Mouse (Mus musculus) erythroblast, adult 5-6 weeks (primary cell): ENCODE results near the gene Csk. TPM values are rescaled to one million over a fixed set of nuclear protein-coding genes. Genes with fewer than 3 reads are reported as not detected.
A peak's percentile ranks its signal among the peaks of the same experiment; 100 is the strongest.

Experiments used
- ATAC-seq: replicated peaks from 2 replicates; pipeline ENCODE4 v1.8.0; 2016; ENCODE audit warnings: moderate number of reproducible peaks, mild to moderate bottlenecking, moderate TSS enrichment, inconsistent platforms; ENCODE audit not compliant: poor library complexity, low FRiP score, severe bottlenecking
- total RNA-seq, 2 experiments: library from RNA; stranded (forward) in 1 of 2; stranded (reverse) in 1 of 2; fragments of 150-400 nt in 1 of 2; fragments of 200-764, 138-1000 nt in 1 of 2; gene quantifications; 2 replicates each; pipeline versions ENCODE4 v1.2.3 to v1.2.4; 2015 to 2017; ENCODE audit warnings: low replicate concordance in 2 of 2

Gene Csk
- total RNA-seq, 2 experiments from 2014 or later, result 40.8 to 44.6 TPM

DNA sequence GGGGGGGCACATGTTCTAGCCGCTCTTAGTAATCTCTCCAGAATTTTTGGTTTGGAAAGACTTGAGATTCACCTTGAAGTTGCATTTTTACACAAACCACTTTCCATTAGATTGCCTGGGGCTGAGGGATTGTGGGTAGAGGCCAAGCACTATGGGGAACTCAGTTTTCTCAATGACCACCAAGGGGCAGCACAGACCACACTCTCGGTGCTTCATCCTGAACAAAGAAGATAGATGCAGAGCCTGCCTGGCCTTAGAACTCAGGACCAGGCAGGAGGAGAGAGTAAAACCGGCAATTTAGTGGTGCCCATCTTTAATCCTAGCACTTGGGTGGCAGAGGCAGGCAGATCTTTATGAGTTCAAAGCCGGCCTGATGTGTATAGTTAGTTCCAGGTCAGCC is 6.3 kb upstream of the Csk start:
- ATAC-seq, result peak; percentile 74

DNA sequence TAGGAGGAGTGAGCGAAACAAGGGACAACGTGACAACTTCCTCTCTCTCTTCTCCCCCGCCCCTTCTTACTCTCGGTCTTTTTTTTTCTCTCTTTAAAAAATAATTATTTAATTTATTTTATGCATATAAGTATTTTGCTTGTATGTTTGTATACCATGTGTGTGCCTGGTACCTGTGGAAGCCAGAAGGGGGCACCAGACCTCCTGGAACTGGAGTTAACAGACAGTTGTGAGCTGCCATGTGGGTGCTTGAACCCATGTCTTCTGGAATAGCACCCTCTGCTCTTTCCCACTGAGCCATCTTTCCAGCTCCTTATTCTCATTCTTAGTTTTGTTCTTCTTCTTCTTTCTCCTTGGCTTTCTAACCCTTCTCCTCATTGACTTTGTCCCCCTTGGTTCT is 5.5 kb upstream of the Csk start:
- ATAC-seq, result no peak

DNA sequence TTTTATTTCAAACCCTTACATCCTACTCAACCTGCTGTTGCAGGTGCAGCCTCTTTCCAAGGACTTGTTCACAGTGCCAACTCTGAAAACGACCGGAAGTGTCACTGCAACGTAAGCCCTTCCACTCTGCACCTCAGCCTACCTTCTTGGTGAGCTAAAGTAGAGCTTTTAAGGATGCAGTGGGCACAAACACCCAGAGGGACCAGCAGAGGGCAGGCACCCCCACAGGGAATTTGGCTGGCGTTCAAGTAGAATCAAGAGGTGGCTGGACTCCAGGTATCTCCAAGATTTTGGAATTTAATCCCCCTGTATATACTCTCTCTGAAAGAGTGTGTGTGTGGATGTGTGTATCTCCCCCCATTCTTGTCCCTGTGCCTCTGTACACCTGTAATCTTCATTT is 4.4 kb upstream of the Csk start:
- ATAC-seq, result no peak

DNA sequence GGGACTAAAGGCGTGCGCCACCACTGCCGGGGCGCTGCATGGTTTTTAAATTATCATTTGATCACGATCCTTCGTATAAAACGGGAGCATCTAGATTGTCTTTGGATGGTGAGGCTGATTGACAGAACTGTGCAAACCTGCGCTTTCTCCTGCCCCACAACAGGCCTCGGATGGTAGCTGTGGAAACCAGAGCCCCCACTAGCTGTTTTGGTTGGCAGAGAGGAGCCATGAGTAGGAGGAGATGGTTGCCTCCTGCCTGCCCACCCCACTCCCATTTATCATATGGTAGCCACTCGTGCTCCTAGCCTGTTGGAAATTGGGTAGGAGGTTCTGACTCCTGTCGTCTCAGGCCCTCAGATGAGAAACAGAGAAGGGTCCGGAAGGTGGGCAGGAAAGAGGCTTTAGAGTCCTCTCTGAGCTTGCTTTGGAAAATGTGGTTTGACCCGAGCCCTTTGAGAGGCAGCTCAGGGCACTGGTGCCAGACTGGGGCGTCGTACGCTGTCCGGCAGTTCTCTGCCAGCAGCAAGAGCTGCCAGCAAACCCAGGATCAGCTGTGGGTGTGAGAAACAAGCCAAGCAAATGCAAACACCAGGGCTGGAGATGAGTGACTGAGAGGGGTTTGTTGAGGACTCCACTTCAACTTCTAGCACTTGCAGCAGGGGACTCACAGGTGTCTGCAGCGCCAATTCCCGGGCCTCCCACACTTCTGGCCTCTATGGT is 3.4 kb upstream of the Csk start:
- no peak for ATAC-seq

DNA sequence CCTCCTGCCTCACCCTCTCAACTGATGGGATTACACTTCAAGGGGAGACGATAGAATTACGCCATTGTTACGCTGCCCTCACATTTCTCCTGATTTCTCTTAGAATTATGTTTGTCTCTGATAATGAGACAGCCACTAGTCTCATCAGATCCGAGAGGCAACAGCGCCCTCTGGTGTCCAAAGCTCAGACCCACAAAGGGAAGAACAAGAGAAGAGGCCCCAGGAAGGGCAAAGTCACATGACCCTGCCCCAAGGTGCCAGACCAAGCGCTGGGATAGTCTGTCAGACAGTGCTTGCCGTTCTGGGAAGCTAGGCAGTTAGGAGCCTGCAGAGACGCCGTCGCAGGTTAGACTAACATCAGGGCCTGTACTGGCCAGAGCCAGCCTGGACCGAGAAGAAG is 2.3 kb upstream of the Csk start:
- ATAC-seq, result peak; percentile 71

DNA sequence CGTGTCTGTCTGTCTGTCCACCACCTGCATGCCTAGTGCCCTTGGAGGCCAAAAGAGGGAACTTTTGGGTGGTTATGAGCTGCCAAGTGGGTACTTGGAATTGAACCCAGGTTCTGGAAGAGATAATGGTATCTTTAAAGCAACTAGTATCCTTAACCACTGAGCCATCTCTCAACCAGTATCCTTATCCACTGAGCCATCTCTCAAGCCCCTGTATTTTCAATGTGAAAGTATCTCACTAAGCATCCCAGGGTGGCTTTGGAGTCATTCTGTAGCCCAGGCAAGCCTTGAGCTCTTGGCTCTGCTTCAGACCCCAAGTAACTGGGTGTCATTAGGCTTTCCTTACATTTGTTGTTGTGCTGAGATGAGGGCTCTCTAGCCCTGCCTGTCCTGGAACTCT is 1.5 kb upstream of the Csk start:
- no peak for ATAC-seq

DNA sequence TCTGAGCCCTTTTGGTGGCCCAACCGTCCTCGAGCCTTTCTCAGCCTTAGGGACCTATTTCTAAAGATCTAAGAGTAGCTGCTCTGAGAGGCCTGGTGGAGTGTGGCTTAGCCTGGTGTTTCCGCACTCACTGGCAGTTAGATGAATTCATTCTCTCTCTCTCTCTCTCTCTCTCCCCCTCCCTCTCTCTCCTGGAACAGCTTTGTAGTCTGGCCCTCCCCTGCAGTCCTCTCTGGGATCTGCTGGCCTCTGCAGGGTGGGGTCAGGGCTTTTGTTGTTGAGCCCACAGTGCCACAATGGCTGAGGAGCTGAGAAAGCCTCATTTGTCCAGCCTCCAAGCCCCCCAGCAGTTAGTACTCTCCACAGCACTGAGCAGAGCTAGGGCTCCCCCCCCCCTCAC is 576 bp downstream of the Csk start:
- no peak for ATAC-seq

DNA sequence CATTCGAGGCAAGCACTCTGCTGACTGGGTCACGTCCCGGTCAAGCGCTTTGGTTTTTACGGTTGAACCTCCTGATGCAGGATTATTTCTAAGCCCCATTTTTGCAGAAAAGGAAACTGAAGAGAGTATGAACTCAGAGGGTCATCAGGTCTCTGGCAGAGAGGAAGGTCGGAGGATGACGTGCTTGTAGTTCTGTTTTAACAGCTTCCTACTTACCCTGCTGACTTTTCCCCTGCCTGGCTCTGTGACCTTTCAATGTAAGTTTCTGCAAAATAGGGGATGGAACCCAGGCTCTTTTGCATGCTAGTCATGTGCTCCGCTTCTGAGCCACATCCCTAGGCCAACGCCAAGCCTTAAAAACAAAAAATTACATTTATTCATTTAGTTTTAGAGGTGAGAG is 1.1 kb downstream of the Csk start:
- ATAC-seq, result no peak

DNA sequence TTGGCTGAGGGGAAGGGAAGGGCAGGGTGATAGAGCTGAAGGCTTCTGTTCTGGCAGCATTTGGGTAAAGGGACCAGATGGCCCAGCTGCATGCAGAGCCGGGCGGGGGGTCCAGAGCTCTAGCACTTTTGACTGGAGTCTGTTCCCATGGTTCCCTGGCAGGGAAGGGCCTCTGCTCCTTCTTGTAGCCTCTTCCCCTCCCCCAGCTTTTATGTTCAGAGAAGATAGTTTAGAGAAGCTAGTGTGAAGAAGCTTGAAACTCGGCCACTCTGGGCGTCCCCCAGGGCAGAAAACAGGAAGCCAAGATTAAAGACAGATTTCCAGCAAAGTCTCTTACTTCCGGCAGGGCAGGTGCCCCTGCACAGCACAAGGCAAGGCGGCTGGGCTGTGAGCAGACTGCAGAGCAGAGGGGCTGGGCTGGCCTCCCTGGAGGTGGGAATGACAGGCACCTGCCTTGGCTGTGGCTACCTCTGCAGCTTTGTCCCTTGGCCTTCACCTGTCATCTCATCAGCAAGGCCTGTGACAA is 2.6 kb downstream of the Csk start:
- ATAC-seq, result no peak

DNA sequence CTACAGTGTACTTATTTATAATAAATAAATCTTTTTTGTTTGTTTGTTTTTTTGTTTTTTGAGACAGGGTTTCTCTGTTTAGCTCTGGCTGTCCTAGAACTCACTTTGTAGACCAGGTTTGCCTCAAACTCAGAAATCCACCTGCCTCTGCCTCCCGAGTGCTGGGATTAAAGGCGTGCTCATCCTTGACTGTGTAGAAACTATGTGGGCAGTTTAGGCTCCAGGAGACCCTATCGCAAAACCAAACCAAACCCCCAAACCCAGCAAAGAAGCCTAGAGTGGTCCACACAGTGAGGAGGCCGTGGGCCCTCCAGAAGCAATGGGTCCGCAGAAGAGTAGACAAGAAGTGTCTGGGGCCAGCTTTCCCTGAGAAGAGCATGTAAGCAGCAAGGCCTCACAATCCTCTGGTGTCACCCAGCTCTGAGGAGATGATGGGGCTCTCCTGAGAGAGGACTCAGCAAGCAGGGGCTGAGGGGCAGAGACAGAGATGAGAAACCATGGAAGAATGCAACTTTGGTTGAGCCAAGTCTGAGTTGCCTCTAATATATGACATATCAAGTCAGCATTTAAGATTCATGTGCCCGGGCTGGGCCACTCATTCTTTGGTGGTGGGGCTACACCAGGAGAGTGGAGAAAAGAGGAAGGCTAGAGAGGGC is 3.2 kb downstream of the Csk start:
- no peak for ATAC-seq

DNA sequence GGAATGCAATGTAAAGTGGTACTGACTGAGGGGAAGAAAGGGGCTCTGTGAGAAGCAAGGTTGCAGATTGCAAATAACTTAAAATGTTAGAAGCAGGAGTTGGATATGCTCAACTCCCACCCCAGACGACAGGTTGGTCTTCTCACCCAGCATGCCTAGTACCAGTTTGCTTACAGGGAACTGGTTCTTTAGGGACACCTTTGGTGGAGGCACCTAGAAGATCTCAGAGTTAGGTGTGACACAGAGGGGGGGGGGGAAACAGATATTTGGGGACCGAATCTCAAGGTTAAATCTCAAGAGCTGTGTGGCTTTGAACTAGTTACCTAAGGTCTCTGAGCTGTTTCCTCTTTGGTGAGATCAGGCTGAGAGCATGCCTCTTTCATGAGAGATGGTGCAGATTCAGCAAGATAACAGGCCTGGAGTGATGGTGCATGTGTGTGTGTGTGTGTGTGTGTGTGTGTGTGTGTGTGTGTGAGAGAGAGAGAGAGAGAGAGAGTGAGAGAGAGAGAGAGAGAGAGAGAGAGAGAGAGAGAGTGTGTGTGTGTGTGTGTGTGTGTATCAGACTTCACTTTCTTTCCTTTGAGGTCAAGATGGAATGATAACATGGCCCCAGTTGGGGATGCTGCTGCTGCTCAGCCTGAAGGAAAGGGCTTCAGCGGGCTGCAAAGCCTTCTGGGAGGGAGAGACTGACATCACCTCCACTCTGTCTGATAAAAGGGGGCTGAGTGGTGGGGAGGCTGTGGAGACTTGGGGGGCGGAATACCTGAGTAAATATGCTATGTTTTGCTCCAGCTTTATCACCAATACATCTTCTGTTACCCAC is 5.9 kb downstream of the Csk start:
- no peak for ATAC-seq

DNA sequence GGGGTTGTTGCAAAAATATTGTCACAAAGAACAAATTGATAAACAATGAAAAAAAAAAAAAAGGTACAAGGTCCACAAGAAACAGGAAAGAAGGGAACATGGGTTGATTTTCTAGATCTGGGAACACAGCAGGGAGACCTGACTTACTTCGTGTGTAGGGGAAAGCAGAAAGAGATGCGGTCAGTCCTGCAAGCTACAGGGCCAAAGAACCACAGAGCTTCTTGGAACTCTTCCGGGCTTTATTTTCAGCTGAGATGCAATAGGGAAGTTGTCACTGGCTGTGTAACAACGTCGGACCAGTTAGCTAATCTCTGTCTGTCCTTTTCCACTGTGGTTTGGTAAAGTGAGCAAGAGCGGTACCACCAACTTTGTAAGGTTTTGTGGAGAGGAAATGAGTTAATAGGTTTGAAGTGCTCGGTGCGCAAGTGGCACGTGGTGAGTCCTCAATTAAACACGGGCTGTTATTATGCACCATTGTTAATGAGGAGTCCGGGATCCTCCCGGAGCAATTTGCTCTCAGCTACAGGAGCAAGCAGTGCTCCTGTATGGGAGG is 6.8 kb downstream of the Csk start:
- no peak for ATAC-seq

DNA sequence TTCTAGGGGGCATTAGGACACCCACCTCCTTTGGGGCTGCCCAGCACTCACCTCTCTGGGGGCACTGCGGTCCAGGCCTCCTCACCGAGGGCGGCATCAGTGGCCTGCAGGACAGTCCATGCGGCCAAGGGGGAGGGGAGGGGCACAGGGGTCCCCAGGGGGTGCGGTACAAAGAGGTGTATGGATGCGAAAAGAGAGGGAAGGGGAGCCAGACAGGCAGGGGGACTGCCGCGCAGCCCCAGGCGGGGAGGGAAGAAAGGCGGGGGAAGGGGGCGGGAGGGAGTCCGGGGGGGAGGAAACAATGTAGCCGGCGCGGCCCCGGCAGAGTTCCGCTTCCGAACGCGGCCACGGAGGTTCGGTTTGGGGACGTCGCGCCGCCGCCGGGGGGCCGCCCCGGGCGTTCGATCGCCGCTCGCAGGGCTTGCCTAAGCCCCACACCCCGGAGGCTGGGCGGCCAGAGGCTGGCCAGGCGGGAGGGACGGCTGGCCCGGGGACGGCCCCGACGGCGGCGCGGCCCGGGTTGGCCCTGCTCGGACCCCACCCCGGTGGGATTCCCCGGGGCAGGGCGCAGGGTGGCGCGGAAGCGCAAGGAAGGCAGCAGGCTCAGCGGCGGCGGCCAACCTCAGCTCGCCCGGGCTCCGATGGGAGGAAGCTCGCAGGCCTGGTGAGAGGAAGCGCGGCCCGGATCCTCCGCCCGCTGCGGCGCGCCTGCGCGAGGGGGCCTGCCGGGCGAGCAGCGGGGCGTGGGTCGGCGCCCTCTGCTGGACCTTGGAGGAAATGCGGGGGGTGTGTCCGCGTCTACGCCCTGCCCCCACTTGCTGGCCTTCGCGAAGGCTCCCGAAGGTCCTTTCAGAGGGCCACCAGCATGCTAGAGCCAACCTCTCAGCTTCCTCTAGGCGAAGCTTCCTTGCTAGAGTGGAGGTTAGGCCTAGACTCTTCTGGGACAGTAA is 8.2 kb downstream of the Csk start:
- ATAC-seq, result peak; percentile 76

DNA sequence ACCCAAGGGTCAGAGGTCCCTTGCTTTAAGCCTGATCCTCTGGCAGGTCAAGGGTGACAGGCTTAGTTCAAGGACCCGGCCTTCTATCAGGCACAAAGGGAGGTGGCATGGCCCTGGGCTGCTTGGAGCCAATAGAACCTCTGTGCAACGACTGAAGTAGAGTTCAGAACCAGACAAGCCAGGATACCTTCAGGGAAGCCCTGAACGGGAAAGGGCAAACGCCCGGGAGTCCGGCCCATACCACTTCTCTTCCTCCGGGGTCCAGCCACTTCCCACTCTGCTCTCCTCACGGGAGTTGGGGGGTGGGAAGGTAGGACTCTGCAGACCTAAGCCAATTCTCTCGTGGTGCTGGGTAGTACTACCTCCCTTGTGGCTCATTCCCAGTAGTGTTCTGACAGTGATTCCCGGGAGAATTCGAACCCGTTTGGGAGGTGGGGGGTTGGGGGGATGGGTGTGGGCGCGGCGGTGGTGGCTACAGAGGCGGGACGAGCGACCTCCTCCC is 8.9 kb downstream of the Csk start:
- no peak for ATAC-seq

DNA sequence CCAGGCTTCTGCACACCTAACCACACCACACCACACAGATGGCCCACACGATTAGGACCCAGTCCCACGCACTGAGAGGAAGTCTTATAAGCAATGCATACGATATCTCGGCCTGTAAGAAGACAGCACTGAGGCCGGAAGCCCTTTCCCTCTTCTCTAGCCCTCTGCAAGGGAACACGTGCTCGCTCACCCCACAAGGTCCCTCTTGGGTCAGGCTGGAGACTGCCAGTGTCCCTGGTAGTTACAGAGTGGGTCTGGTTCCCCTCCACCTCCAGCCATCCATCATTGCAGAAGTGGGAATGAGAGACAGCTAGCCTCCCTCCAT is 9.6 kb downstream of the Csk start:
- peak; percentile 50 for ATAC-seq

DNA sequence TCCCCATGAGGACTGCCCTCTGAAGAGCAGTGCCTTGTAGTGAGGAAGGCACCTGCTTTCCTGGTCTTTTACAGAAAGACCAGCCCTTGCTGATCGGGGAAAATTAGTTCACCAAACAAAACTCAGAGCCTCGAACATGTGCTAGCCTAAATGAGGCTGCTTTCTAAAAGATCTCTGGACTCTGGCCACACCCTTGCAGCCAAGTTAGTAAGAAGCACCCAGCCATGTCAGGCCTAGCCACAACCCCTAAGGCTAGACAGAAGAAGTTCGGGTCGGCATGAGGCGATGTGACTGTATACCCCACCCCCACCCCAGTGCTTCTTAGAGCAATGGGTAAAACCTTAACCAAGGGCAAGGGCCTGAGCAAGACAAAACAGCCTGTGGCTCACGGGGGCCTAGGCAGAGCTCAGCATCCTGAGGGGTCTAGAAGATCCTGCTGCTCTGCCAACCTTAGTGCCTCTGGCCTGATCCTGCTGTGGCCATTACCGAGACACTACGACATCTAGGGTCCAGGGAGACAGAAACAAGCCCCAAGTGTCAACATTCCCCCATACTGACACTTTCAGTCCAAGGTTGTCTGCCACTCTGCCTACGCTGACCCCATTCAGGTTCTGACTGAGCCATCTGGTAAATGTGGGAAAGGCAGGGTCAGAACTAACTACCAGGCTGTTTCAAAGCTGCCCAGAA is 10.1 kb downstream of the Csk start:
- 0 out of 2 replicates have a peak, but pooled peaks have one; percentile 22 for ATAC-seq

DNA sequence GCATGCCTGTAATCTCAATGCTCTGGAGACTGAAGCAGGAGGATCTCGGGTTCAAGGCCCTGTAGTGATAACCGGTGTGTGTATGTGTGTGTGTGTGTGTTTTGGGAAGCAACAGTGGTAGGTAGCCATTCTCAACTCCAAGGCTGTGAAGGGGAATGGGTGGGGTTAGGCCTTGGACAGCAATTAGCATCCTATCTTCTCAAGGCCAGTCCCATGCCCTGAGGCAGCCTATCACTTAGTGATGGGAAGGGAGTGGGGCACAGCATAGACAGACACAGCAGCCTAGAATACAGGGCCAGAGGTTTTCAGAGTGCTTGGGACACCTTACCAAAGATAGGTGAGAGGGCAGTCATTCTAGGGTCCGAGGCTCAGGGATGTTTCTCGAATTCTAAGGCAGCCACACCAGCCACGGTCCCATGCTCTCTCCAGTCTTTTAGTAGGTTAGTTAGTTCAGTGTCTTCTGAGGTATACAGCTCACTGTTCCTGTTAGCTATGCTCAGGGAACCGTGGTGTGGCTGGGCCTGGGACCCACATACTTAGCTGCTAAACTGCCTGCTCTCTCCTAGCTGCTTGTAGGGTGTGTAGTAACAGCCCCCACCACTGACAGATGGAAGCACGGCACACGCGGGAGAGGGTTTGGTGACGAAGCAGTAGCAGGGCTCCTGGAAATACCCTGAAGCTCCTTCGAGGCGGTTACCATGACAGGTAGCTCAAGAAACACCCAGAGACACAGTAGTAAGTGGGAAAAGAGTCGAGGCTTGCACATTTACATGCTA is 11.5 kb downstream of the Csk start:
- ATAC-seq, result no peak

DNA sequence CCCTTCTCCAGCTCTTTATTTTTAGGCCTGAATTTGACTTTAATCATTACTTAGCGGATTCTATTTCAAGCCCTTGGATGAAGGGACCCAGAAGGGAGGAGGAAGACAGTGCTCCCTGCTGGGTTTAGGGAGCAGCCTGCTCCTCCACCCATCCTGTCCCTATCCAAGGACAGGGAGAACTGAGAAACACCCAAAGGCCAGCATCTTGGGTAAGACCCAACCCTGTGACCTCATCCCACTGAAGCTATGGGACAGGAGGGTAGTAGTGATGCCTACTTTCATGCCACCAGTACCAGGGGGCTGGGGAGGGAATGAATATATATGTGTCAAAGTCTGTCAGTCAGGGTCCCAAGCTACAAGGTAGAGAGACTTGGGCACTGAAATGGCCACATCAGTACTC is 12.4 kb downstream of the Csk start:
- ATAC-seq, result no peak
